Mouse (Mus musculus) neural tube, embryonic 15.5 days (tissue): ENCODE results near the gene Ptprz1. TPM values are rescaled to one million over a fixed set of nuclear protein-coding genes. Genes with fewer than 3 reads are reported as not detected.
A peak's percentile ranks its signal among the peaks of the same experiment; 100 is the strongest.

Experiments used
- ATAC-seq: fragments of 200-750 bp; cut with Nextera tagmentation; 2 replicates; pipeline ENCODE4 v1.8.0; 2017; ENCODE audit warnings: mild to moderate bottlenecking, moderate TSS enrichment, moderate library complexity; ENCODE audit not compliant: low FRiP score
- H3K27ac ChIP-seq: fragments of 300-500 bp; sonication (generic); replicated peaks from 2 replicates; pipeline ENCODE4 v1.5.1; 2015; ENCODE audit warnings: mild to moderate bottlenecking, inconsistent platforms
- H3K27me3 ChIP-seq: fragments of 300-500 bp; sonication (generic); replicated peaks from 2 replicates; pipeline ENCODE4 v1.6.1; 2015; ENCODE audit warnings: inconsistent platforms
- H3K36me3 ChIP-seq: fragments of 300-500 bp; sonication (generic); 2 replicates; pipeline ENCODE4 v1.6.1; 2015; ENCODE audit warnings: inconsistent platforms
- H3K4me1 ChIP-seq: fragments of 300-500 bp; sonication (generic); 2 replicates; pipeline ENCODE4 v1.6.1; 2015; ENCODE audit warnings: inconsistent platforms
- H3K4me2 ChIP-seq: fragments of 300-500 bp; sonication (generic); 2 replicates; pipeline ENCODE4 v1.6.1; 2015; ENCODE audit warnings: inconsistent platforms, mild to moderate bottlenecking, moderate library complexity
- H3K4me3 ChIP-seq: fragments of 300-500 bp; sonication (generic); replicated peaks from 2 replicates; pipeline ENCODE4 v1.5.1; 2015; ENCODE audit warnings: mild to moderate bottlenecking, inconsistent platforms
- H3K9ac ChIP-seq: fragments of 300-500 bp; sonication (generic); replicated peaks from 2 replicates; pipeline ENCODE4 v1.6.1; 2015; ENCODE audit warnings: mild to moderate bottlenecking, inconsistent platforms
- H3K9me3 ChIP-seq: fragments of 300-500 bp; sonication (generic); replicated peaks from 2 replicates; pipeline ENCODE4 v1.6.1; 2016; ENCODE audit warnings: inconsistent platforms
- WGBS: fragments of 180-500 bp; shearing (Covaris S2); methylation state at CpG from one replicate; pipeline ENCODE4 v1.1.7; 2015; ENCODE audit warnings: mixed read lengths; 5-methylcytosine and 5-hydroxymethylcytosine counted together
- polyA plus RNA-seq: library from polyadenylated mRNA; unstranded; fragments of >200 nt; fragmentation: Nextera tagmentation; extraction: Ambion mirVana; gene quantifications from 2 replicates; pipeline ENCODE4 v1.2.1, GENCODE M21; 2015

The Ptprz1 gene
- polyA plus RNA-seq = 43.3 and 47.4 TPM in 2 replicates

GRCm38 (mm10) chr6:22874781-22875613 is at the start of gene Ptprz1:
Ptprz1 (plus strand) TSS chr6:22875502.
- 1% methylated on average over 44 of the region's 44 CpGs for WGBS
- no peaks in the 10 kb centered on the region for H3K27me3 ChIP-seq
- H3K36me3 ChIP-seq = no peaks in the 10 kb centered on the region
- peak within 1 kb of the TSS; percentile 68 for H3K9ac ChIP-seq
- no peaks in the 10 kb centered on the region for H3K9me3 ChIP-seq
- peak within 1 kb of the TSS; percentile 73 for H3K27ac ChIP-seq
- H3K4me3 ChIP-seq = peak within 1 kb of the TSS; percentile 65
- peaks cover 12% of the 10 kb centered on the region for H3K4me1 ChIP-seq
- ATAC-seq = peak; percentile 93
- peak within 1 kb of the TSS; percentile 94 for H3K4me2 ChIP-seq

GRCm38 (mm10) chr6:22833637-22834036 is 41.7 kb upstream of the Ptprz1 start:
- Histone ChIP-seq H3K4me3 (no peak overlapping the region), H3K9ac (no peak overlapping the region), H3K27me3 (no peaks in the 10 kb centered on the region), H3K4me2 (peak overlapping the region; percentile 19), H3K4me1 (no peaks in the 10 kb centered on the region; the same call in 1 of the 2 replicates), H3K36me3 (no peaks in the 10 kb centered on the region), H3K27ac (0 out of 2 replicates have a peak overlapping the region, but pooled peaks have one; percentile 28), H3K9me3 (no peaks in the 10 kb centered on the region)
- peak; percentile 73 for ATAC-seq
- WGBS = 15% methylated on average over 7 of the region's 7 CpGs

- no peaks in the 10 kb centered on the region for H3K9me3 ChIP-seq
- H3K36me3 ChIP-seq = no peaks in the 10 kb centered on the region
- no peaks in the 10 kb centered on the region; the same call in 1 of the 2 replicates for H3K4me1 ChIP-seq
- no peaks in the 10 kb centered on the region for H3K27me3 ChIP-seq
- WGBS = 32% methylated on average over 19 of the region's 19 CpGs
- H3K4me3 ChIP-seq = no peak overlapping the region
- ATAC-seq = peak; percentile 91
- H3K4me2 ChIP-seq = peak overlapping the region; percentile 26
- no peak overlapping the region for H3K9ac ChIP-seq
- peak overlapping the region; percentile 51; the same call in 1 of the 2 replicates for H3K27ac ChIP-seq
These were observed 41.0 kb upstream of the Ptprz1 start for GRCm38 (mm10) chr6:22834100-22834970.

- Histone ChIP-seq H3K27ac (peak overlapping the region; percentile 73), H3K9ac (peak overlapping the region; percentile 68), H3K27me3 (no peaks in the 10 kb centered on the region), H3K9me3 (no peaks in the 10 kb centered on the region), H3K4me3 (peak overlapping the region; percentile 65), H3K36me3 (no peaks in the 10 kb centered on the region), H3K4me2 (peak overlapping the region; percentile 94), H3K4me1 (peaks cover 12% of the 10 kb centered on the region)
- WGBS = 1% methylated on average over 45 of the region's 45 CpGs
- peak; percentile 80 for ATAC-seq
These were observed 576 bp downstream of the Ptprz1 start for GRCm38 (mm10) chr6:22875614-22876541.

GRCm38 (mm10) chr6:22887978-22888377 is 12.7 kb downstream of the Ptprz1 start:
- WGBS = 87% methylated on average over 6 of the region's 6 CpGs
- Histone ChIP-seq H3K27ac (no peak overlapping the region), H3K9me3 (no peaks in the 10 kb centered on the region), H3K4me1 (no peaks in the 10 kb centered on the region), H3K4me3 (no peak overlapping the region), H3K27me3 (no peaks in the 10 kb centered on the region), H3K9ac (no peak overlapping the region), H3K4me2 (no peak overlapping the region), H3K36me3 (no peaks in the 10 kb centered on the region)
- no peak for ATAC-seq

GRCm38 (mm10) chr6:22889333-22889732 is 14.0 kb downstream of the Ptprz1 start:
- Histone ChIP-seq H3K4me1 (no peaks in the 10 kb centered on the region), H3K27me3 (no peaks in the 10 kb centered on the region), H3K27ac (no peak overlapping the region), H3K9ac (no peak overlapping the region), H3K4me3 (no peak overlapping the region), H3K36me3 (no peaks in the 10 kb centered on the region), H3K9me3 (no peaks in the 10 kb centered on the region), H3K4me2 (no peak overlapping the region)
- 93% methylated on average over 8 of the region's 8 CpGs for WGBS
- no peak for ATAC-seq

- ATAC-seq = no peak
- Histone ChIP-seq H3K9ac (no peak overlapping the region), H3K4me2 (no peak overlapping the region), H3K36me3 (no peaks in the 10 kb centered on the region), H3K4me1 (no peaks in the 10 kb centered on the region), H3K27ac (no peak overlapping the region), H3K9me3 (no peaks in the 10 kb centered on the region), H3K27me3 (no peaks in the 10 kb centered on the region), H3K4me3 (no peak overlapping the region)
- 28% methylated on average over 3 of the region's 3 CpGs for WGBS
These were observed 26.7 kb downstream of the Ptprz1 start for GRCm38 (mm10) chr6:22901983-22902382.

- Histone ChIP-seq H3K4me3 (no peak overlapping the region), H3K4me2 (no peak overlapping the region), H3K36me3 (no peaks in the 10 kb centered on the region), H3K27me3 (no peaks in the 10 kb centered on the region), H3K9me3 (no peaks in the 10 kb centered on the region), H3K4me1 (0 out of 2 replicates have a peak, but pooled peaks cover 4% of the 10 kb centered on the region), H3K27ac (peak overlapping the region; percentile 63; the same call in 1 of the 2 replicates), H3K9ac (no peak overlapping the region)
- no peak for ATAC-seq
- WGBS = 65% methylated on average over 6 of the region's 6 CpGs
These were observed 33.4 kb downstream of the Ptprz1 start for GRCm38 (mm10) chr6:22908510-22909256.

GRCm38 (mm10) chr6:22909257-22909907 is 34.1 kb downstream of the Ptprz1 start:
- Histone ChIP-seq H3K4me3 (no peak overlapping the region), H3K36me3 (no peaks in the 10 kb centered on the region), H3K9me3 (no peaks in the 10 kb centered on the region), H3K27ac (peak overlapping the region; percentile 63), H3K9ac (no peak overlapping the region), H3K4me2 (no peak overlapping the region), H3K27me3 (no peaks in the 10 kb centered on the region), H3K4me1 (0 out of 2 replicates have a peak, but pooled peaks cover 4% of the 10 kb centered on the region)
- WGBS = 9% methylated on average over 6 of the region's 6 CpGs
- peak; percentile 78; the same call in 1 of the 2 replicates for ATAC-seq

GRCm38 (mm10) chr6:22909908-22910260 is 34.6 kb downstream of the Ptprz1 start:
- Histone ChIP-seq H3K27me3 (no peaks in the 10 kb centered on the region), H3K9ac (no peak overlapping the region), H3K36me3 (no peaks in the 10 kb centered on the region), H3K4me2 (no peak overlapping the region), H3K4me1 (0 out of 2 replicates have a peak, but pooled peaks cover 4% of the 10 kb centered on the region), H3K27ac (peak overlapping the region; percentile 42; the same call in 1 of the 2 replicates), H3K4me3 (no peak overlapping the region), H3K9me3 (no peaks in the 10 kb centered on the region)
- whole genome bisulfite sequencing = 12% methylated on average over 4 of the region's 4 CpGs
- ATAC-seq = peak; percentile 42; the same call in 1 of the 2 replicates
